Mouse (Mus musculus) hindbrain, embryonic 13.5 days (tissue): ENCODE data around the gene Plekha4. TPM values are rescaled to one million over a fixed set of nuclear protein-coding genes. Genes with fewer than 3 reads are reported as not detected.
"Not testable (repeated sequence)": the region's sequence is repeated elsewhere in the genome, so short reads cannot be mapped to it uniquely, and the experiment has no call there.

ENCODE experiments used
- ATAC-seq: fragments of 200-750 bp; cut with Nextera tagmentation; 2 replicates; pipeline ENCODE4 v1.8.0; 2017; ENCODE audit warnings: moderate TSS enrichment; ENCODE audit not compliant: low FRiP score
- H3K27ac ChIP-seq: fragments of 300-500 bp; sonication (generic); 2 replicates; pipeline ENCODE4 v1.5.1; 2015; ENCODE audit warnings: inconsistent platforms, mild to moderate bottlenecking, moderate library complexity
- H3K27me3 ChIP-seq: fragments of 300-500 bp; sonication (generic); 2 replicates; pipeline ENCODE4 v1.6.1; 2015; ENCODE audit warnings: mild to moderate bottlenecking, inconsistent platforms
- H3K36me3 ChIP-seq: fragments of 300-500 bp; sonication (generic); 2 replicates; pipeline ENCODE4 v1.6.1; 2015; ENCODE audit warnings: mild to moderate bottlenecking, inconsistent platforms
- H3K4me1 ChIP-seq: fragments of 300-500 bp; sonication (generic); replicated peaks from 2 replicates; pipeline ENCODE4 v1.6.1; 2015; ENCODE audit warnings: inconsistent platforms
- H3K4me2 ChIP-seq: fragments of 300-500 bp; sonication (generic); 2 replicates; pipeline ENCODE4 v1.6.1; 2015; ENCODE audit warnings: inconsistent platforms, mild to moderate bottlenecking, moderate library complexity
- H3K4me3 ChIP-seq: fragments of 300-500 bp; sonication (generic); 2 replicates; pipeline ENCODE4 v1.5.1; 2015; ENCODE audit warnings: mild to moderate bottlenecking, inconsistent platforms
- H3K9ac ChIP-seq: fragments of 300-500 bp; sonication (generic); 2 replicates; pipeline ENCODE4 v1.6.1; 2015; ENCODE audit warnings: mild to moderate bottlenecking, inconsistent platforms
- H3K9me3 ChIP-seq: fragments of 300-500 bp; sonication (generic); 2 replicates; pipeline ENCODE4 v1.6.1; 2016; ENCODE audit warnings: inconsistent platforms
- WGBS: fragments of 180-500 bp; shearing (Covaris S2); methylation state at CpG from one replicate; pipeline ENCODE4 v1.1.7; 2015; 5-methylcytosine and 5-hydroxymethylcytosine counted together
- polyA plus RNA-seq: library from polyadenylated mRNA; unstranded; fragments of >200 nt; fragmentation: Nextera tagmentation; extraction: Ambion mirVana; gene quantifications from 2 replicates; pipeline ENCODE4 v1.2.1, GENCODE M21; 2015

Gene Plekha4
- polyA plus RNA-seq, 1 experiment from 2014 or later: 4.3 TPM

- peak overlapping the region; percentile 80 for H3K4me2 ChIP-seq
- 0 out of 2 replicates have a peak, but pooled peaks cover 2% of the 10 kb centered on the region for H3K27me3 ChIP-seq
- H3K9ac ChIP-seq: peak overlapping the region; percentile 77
- no peaks in the 10 kb centered on the region for H3K9me3 ChIP-seq
- 32% methylated on average over 12 of the region's 12 CpGs for WGBS
- peak; percentile 9; the same call in 1 of the 2 replicates for ATAC-seq
- peak overlapping the region; percentile 60 for H3K4me3 ChIP-seq
- peaks cover 38% of the 10 kb centered on the region for H3K4me1 ChIP-seq
- H3K36me3 ChIP-seq: no peaks in the 10 kb centered on the region; the same call in 1 of the 2 replicates
- H3K27ac ChIP-seq: peak overlapping the region; percentile 83
Measured at GRCm38 (mm10) chr7:45524841-45525621, 1.1 kb upstream of the Plekha4 start.

DNA sequence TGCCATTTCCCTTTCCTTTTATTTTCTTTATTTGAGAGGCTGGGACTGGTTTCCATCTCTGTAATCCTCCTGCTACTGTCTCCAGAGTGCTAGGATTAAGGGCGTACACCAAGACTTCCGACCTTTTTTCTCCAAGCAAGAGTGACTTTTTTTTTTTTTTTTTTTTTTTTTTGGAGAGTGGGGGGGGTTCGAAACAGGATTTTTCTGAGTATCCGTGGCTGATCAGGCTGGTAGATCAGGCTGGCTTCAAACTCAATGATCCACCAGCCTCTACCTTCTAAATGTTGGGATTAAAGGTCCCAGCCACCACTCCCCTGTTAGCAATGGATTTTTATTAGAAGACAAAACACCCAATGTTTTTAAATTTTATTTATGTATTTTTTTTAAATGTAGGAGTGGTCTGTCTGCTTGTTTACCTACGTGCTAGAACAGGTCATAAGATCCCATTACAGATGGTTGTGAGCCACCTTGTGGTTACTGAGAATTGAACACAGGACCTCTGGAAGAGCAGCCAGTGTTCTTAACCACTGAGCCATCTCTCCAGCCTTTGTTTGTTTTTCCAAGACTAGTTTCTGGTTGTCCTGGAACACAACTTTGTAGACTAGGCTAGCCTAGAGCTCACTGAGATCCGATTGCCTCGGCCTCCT lies 467 bp downstream of the Plekha4 start:
- 24% methylated on average over 7 of the region's 7 CpGs for WGBS
- Histone ChIP-seq H3K36me3 (no peaks in the 10 kb centered on the region; the same call in 1 of the 2 replicates), H3K9me3 (no peaks in the 10 kb centered on the region), H3K4me2 (peak overlapping the region; percentile 80), H3K4me1 (peaks cover 37% of the 10 kb centered on the region), H3K9ac (peak overlapping the region; percentile 77), H3K27ac (peak overlapping the region; percentile 83), H3K27me3 (peaks cover 9% of the 10 kb centered on the region; the same call in 1 of the 2 replicates), H3K4me3 (peak overlapping the region; percentile 60)
- no peak for ATAC-seq

- not testable (repeated sequence) for H3K27ac ChIP-seq, H3K9me3 ChIP-seq, H3K36me3 ChIP-seq, ATAC-seq, H3K9ac ChIP-seq, H3K4me2 ChIP-seq, H3K27me3 ChIP-seq, H3K4me3 ChIP-seq
- 96% methylated on average over 6 of the region's 6 CpGs for WGBS
- H3K4me1 ChIP-seq: peaks cover 35% of the 10 kb centered on the region
Measured at GRCm38 (mm10) chr7:45527169-45527568, 1.0 kb downstream of the Plekha4 start.

DNA sequence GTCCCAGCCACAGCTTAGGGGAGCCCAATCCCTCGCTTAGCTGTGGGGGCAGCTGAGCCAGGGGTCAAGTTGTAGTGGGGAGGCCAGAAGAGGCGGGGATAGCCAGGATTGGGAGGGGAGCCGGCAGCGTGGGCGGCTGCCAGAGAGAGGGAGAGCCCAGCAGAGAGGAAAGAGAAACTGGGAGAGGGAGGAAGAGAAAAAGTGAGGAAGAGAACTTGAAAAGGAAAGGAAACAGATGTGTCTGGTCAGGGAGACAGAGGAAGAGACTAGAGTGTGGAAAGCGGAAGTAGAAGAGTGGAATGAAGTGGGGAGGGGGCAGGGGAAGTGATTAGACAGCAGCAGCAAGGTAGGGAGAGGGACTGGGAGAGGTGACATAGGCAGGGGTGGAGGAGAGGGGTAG lies 3.3 kb downstream of the Plekha4 start:
- Histone ChIP-seq H3K4me3 (no peak overlapping the region), H3K27me3 (peaks cover 9% of the 10 kb centered on the region; the same call in 1 of the 2 replicates), H3K27ac (no peak overlapping the region), H3K4me1 (peaks cover 22% of the 10 kb centered on the region), H3K9me3 (no peaks in the 10 kb centered on the region), H3K9ac (no peak overlapping the region), H3K36me3 (no peaks in the 10 kb centered on the region), H3K4me2 (no peak overlapping the region)
- WGBS: 25% methylated on average over 6 of the region's 6 CpGs
- ATAC-seq: no peak

GRCm38 (mm10) chr7:45530643-45531042 lies 4.5 kb downstream of the Plekha4 start:
- H3K27me3 ChIP-seq: peaks cover 9% of the 10 kb centered on the region; the same call in 1 of the 2 replicates
- no peak for ATAC-seq
- 0 out of 2 replicates have a peak overlapping the region, but pooled peaks have one; percentile 4 for H3K4me2 ChIP-seq
- 77% methylated on average over 2 of the region's 2 CpGs for WGBS
- H3K9me3 ChIP-seq: no peaks in the 10 kb centered on the region
- H3K27ac ChIP-seq: 0 out of 2 replicates have a peak overlapping the region, but pooled peaks have one; percentile 35
- peaks cover 10% of the 10 kb centered on the region; the same call in 1 of the 2 replicates for H3K4me1 ChIP-seq
- no peak overlapping the region for H3K4me3 ChIP-seq
- no peaks in the 10 kb centered on the region for H3K36me3 ChIP-seq
- no peak overlapping the region for H3K9ac ChIP-seq

GRCm38 (mm10) chr7:45535676-45536075 lies 9.5 kb downstream of the Plekha4 start:
- H3K27ac ChIP-seq: no peak overlapping the region
- H3K27me3 ChIP-seq: 0 out of 2 replicates have a peak, but pooled peaks cover 3% of the 10 kb centered on the region
- no peaks in the 10 kb centered on the region for H3K36me3 ChIP-seq
- no peak overlapping the region for H3K4me2 ChIP-seq
- 79% methylated on average over 1 of the region's 1 CpGs for WGBS
- H3K4me1 ChIP-seq: peaks cover 7% of the 10 kb centered on the region
- no peak overlapping the region for H3K4me3 ChIP-seq
- H3K9me3 ChIP-seq: no peaks in the 10 kb centered on the region
- H3K9ac ChIP-seq: no peak overlapping the region
- no peak for ATAC-seq

GRCm38 (mm10) chr7:45537602-45538001 lies 11.5 kb downstream of the Plekha4 start:
- Histone ChIP-seq H3K27ac (no peak overlapping the region), H3K4me1 (peaks cover 7% of the 10 kb centered on the region), H3K9me3 (no peaks in the 10 kb centered on the region), H3K36me3 (no peaks in the 10 kb centered on the region), H3K4me2 (peak overlapping the region; percentile 74), H3K9ac (peak overlapping the region; percentile 79), H3K4me3 (peak overlapping the region; percentile 59), H3K27me3 (no peaks in the 10 kb centered on the region)
- 79% methylated on average over 10 of the region's 10 CpGs for WGBS
- peak; percentile 9; the same call in 1 of the 2 replicates for ATAC-seq

- Histone ChIP-seq H3K9ac (peak overlapping the region; percentile 79), H3K4me2 (peak overlapping the region; percentile 74), H3K4me1 (peaks cover 7% of the 10 kb centered on the region), H3K9me3 (no peaks in the 10 kb centered on the region), H3K4me3 (peak overlapping the region; percentile 59), H3K36me3 (no peaks in the 10 kb centered on the region), H3K27me3 (no peaks in the 10 kb centered on the region), H3K27ac (peak overlapping the region; percentile 52; the same call in 1 of the 2 replicates)
- peak; percentile 90 for ATAC-seq
- 2% methylated on average over 27 of the region's 29 CpGs for WGBS
Measured at GRCm38 (mm10) chr7:45538163-45539041, 12.3 kb downstream of the Plekha4 start.

DNA sequence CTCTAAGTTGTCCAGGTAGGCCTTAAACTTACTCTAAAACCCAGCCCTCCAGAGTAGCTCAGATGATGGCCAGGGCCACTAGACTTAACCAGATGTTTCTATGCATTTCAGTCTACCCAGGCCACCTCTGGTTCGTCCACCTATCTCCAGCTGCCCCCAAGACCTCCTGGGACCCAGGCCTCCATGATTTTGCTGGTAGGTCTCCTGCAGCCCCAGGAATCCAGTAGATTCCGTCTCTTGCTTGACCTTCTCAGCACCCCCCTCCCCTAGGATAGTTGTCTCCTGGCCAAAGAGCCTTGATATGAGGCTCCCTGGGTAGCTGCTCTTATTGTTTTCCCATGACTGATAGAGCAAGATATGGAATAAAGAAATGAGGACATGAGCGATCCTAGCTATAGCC lies 13.0 kb downstream of the Plekha4 start:
- no peak for ATAC-seq
- Histone ChIP-seq H3K27me3 (no peaks in the 10 kb centered on the region), H3K36me3 (no peaks in the 10 kb centered on the region), H3K9me3 (no peaks in the 10 kb centered on the region), H3K4me3 (no peak overlapping the region), H3K27ac (no peak overlapping the region), H3K4me2 (no peak overlapping the region), H3K9ac (no peak overlapping the region), H3K4me1 (peaks cover 7% of the 10 kb centered on the region)
- 90% methylated on average over 3 of the region's 3 CpGs for whole genome bisulfite sequencing

- Histone ChIP-seq H3K4me2 (no peak overlapping the region), H3K9ac (no peak overlapping the region), H3K4me3 (no peak overlapping the region), H3K9me3 (0 out of 2 replicates have a peak, but pooled peaks cover 3% of the 10 kb centered on the region), H3K4me1 (peaks cover 7% of the 10 kb centered on the region), H3K27ac (no peak overlapping the region), H3K36me3 (no peaks in the 10 kb centered on the region), H3K27me3 (no peaks in the 10 kb centered on the region)
- ATAC-seq: no peak
- 85% methylated on average over 2 of the region's 2 CpGs for WGBS
Measured at GRCm38 (mm10) chr7:45540213-45540612, 14.1 kb downstream of the Plekha4 start.

DNA sequence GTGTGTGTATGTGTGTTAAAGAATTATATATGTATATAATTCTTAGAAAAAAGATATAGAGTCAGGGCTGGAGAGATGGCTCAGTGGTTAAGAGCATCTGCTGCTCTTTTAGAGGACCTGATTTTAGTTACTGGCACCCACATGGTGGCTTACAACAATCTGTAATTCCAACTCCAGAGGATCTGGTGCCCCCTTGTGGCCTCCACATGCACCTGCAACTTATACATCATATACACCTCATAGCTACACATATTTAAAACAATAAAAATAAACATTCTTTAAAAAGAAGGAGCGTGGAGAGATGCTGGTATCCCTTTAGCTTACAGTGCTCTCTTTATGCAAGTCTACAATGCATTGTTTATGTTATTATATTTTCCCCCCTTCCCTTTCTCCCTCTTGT lies 18.4 kb downstream of the Plekha4 start:
- Histone ChIP-seq H3K4me1 (no peaks in the 10 kb centered on the region), H3K4me3 (no peak overlapping the region), H3K9me3 (0 out of 2 replicates have a peak, but pooled peaks cover 3% of the 10 kb centered on the region), H3K9ac (no peak overlapping the region), H3K27ac (no peak overlapping the region), H3K4me2 (no peak overlapping the region), H3K36me3 (no peaks in the 10 kb centered on the region), H3K27me3 (no peaks in the 10 kb centered on the region)
- ATAC-seq: no peak
- WGBS: 95% methylated on average over 1 of the region's 1 CpGs
